Mouse (Mus musculus) left cerebral cortex, adult 2 months (tissue): ENCODE data around the gene B4gat1. TPM values are rescaled to one million over a fixed set of nuclear protein-coding genes. Genes with fewer than 3 reads are reported as not detected.
A peak's percentile ranks its signal among the peaks of the same experiment; 100 is the strongest.
"Not testable (repeated sequence)": the region's sequence is repeated elsewhere in the genome, so short reads cannot be mapped to it uniquely, and the experiment has no call there.

Source experiments
- DNase-seq, 2 experiments: peaks; one replicate each; pipeline ENCODE4 v3.0.0; 2021 to 2022; ENCODE audit warnings: low spot score in 2 of 2, mixed read lengths in 1 of 2; ENCODE audit errors: extremely low spot score in 1 of 2
- H3K27ac ChIP-seq: fragments of 200-600 bp; 2 replicates; pipeline ENCODE4 v1.8.1; 2022
- H3K4me3 ChIP-seq: fragments of 200-600 bp; 2 replicates; pipeline ENCODE4 v1.8.1; 2022
- CTCF ChIP-seq: fragments of 200-600 bp; IDR thresholded peaks from 2 replicates; pipeline ENCODE4 v1.8.1; 2022; ENCODE audit warnings: antibody characterized with exemption, mild to moderate bottlenecking, moderate library complexity
- intact Hi-C: fragments of 180-260 bp; cut with DNase I; formaldehyde crosslinking; loops from one replicate; pipeline ENCODE4 v1.15.1; 2025
- total RNA-seq, 2 experiments: library from RNA; stranded (reverse); gene quantifications; 2 replicates each; pipeline ENCODE4 v1.2.3; 2021

B4gat1 gene
- total RNA-seq, 2 experiments from 2014 or later = 109 to 131 TPM

DNA sequence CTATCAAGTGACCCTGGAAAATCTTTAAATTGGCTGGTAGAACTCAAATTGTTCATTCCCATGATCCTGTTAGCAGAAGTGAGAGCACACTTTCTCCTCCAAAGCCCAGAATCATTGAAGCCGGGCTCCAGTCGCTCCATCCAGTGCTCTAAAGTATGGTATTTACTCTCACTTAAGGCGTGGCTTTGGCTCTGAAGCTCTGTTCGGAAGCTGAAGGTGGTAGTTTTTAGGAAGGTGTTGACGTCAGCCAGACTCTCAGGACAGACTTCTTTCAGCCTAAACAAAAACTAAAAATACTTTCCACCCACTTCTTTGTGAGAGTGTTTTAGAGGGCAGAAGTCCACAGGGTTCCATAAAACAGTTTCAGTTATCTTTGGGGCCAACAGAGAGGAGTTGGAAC is 34.9 kb downstream of the B4gat1 start:
- no peak for DNase-seq
- Histone ChIP-seq H3K27ac (peak overlapping the region; percentile 44; the same call in 1 of the 2 replicates), H3K4me3 (no peak overlapping the region)
- intact Hi-C loops = loop anchor here (2.0 kb wide), 1 partner anchor 17 kb away; no protein-coding TSS in a partner anchor
- no peak for TF ChIP-seq CTCF

DNA sequence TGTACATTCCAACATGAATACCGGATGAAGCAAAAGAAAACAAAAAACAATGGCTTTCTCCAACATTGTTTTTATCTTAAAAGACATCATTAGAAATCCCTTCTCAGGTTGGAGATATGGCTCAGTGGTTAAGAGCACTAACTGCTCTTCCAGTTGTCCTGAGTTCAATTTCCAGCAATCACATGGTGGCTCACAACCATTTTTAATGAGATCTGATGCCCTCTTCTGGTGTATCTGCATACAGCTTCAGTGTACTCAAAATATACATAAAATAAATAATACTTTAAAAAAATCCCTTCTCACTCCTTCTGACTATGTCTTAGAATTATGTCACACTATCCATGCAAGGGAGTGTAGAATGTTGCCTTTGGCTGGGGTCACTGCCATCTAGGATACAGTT is 40.7 kb downstream of the B4gat1 start:
- intact Hi-C loops = no loop called here
- Histone ChIP-seq H3K4me3 (no peak overlapping the region), H3K27ac (no peak overlapping the region)
- peak; percentile 49 for TF ChIP-seq CTCF
- DNase-seq = no peak

DNA sequence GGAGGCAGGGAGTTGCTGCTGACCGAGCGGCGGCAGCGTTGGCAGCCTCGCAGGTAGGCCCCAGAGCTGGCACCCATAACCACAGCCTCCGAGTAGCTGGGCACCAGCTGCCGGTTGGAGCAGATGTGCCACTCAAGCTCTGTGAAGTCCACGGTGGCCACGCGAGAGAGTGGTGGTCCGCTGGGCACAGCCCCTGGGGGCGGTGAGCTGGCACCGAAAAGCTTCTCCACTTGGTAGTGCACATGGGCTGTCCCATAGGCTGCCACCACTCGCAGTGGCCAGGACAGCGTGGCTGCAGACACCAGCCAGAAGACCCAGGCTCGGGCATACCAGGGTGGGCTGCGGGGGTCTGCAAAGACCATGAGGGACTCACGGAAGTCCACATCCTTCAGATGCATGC is 43.4 kb downstream of the B4gat1 start:
- intact Hi-C loops = no loop called here

DNA sequence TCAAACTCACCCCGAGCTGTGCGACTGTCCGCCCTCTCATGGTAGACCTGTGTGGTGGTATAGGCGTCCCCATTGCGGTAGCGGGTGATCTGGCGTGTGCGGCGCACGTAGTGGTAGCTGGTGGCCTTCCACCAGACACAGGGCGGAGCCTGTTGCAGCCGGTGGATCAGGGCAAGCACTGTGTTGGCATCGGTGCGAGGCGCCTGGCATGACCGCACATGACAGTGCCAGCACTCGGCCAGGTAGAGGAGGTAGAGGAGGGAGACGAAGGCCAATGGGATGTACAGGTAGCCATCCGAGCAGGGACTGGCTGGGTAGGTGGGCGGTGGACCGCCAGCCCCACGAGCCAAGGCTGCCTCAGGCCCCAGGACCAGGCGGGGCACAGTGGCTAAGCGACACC is 44.0 kb downstream of the B4gat1 start:
- no peak overlapping the region; the same call in 1 of the 2 replicates for H3K27ac ChIP-seq
- intact Hi-C loops = no loop called here

More for the DNA sequence above, 43.4 kb downstream of the B4gat1 start:
- Histone ChIP-seq H3K4me3 (peak overlapping the region; percentile 6; the same call in 1 of the 2 replicates), H3K27ac (no peak overlapping the region; the same call in 1 of the 2 replicates)
- DNase-seq = no peak
- no peak for TF ChIP-seq CTCF

DNA sequence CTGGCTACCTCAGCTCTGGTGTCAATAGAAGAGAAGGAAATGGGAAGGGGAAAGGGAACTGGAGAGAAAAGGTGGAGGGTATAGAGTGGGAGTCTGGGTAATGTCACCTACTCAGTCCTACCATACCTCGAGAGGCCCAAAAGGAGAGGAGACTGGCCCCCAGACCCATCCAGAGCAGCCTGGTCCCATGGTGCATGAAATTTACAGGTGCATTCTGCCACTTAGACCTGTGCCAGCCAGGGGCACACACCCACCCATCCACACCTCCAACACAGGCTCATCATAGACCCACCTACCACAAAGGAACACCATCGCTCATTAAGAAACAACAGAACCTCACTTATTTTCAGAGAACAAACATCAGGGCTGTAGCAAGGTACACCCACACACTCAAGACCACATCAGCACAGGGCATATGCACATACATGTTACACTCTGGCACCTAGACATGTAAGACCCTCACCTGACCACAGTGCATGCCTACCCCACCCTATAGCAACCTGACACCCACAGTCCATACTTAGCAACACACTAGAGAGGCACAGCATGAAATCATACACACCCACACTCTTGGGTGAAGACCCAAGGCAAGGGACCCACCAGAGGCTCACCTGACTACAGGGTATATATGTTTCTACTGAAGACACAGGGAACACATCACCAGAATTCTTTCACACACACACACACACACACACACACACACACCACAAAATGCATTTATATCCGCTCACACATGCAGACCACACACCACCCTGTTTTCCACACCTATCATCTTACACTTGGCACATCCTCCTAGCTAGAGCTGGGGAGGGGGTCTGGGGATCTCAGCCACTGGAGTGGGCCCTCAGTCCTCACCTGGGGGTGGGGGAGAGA is 45.6 kb downstream of the B4gat1 start:
- DNase-seq = peak in 1 of 2 experiments; percentile 27
- intact Hi-C loops = loop anchor here (2.0 kb wide), 1 partner anchor 33 kb away; the partner anchor contains the start of gene Rin1
- H3K27ac ChIP-seq = peak overlapping the region; percentile 100
- TF ChIP-seq CTCF = no peak
- peak overlapping the region; percentile 69 for H3K4me3 ChIP-seq

More for the DNA sequence above, 44.0 kb downstream of the B4gat1 start:
- peak in 1 of 2 experiments; percentile 37 for DNase-seq
- TF ChIP-seq CTCF = no peak
- H3K4me3 ChIP-seq = peak overlapping the region; percentile 36

DNA sequence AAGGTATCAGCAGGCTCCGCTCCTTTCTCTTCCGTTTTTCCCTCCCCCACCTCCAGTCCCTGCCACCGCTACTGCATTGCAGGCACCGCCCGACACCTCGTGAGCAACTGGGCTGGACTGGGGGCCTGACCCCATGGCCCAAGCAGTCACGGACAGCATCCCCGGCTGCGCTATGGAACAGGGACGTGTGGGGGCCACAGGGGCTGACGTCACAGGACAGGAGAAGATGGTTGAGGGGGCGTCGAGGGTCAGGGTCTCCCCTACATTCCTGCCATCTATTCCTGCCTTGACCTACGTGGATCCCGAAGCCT is 46.2 kb downstream of the B4gat1 start:
- intact Hi-C loops = loop anchor here (2.0 kb wide), 1 partner anchor 34 kb away; the partner anchor contains the start of gene Rin1
- no peak for TF ChIP-seq CTCF
- Histone ChIP-seq H3K4me3 (peak overlapping the region; percentile 69), H3K27ac (peak overlapping the region; percentile 100)
- DNase-seq = peak in 1 of 2 experiments; percentile 38

DNA sequence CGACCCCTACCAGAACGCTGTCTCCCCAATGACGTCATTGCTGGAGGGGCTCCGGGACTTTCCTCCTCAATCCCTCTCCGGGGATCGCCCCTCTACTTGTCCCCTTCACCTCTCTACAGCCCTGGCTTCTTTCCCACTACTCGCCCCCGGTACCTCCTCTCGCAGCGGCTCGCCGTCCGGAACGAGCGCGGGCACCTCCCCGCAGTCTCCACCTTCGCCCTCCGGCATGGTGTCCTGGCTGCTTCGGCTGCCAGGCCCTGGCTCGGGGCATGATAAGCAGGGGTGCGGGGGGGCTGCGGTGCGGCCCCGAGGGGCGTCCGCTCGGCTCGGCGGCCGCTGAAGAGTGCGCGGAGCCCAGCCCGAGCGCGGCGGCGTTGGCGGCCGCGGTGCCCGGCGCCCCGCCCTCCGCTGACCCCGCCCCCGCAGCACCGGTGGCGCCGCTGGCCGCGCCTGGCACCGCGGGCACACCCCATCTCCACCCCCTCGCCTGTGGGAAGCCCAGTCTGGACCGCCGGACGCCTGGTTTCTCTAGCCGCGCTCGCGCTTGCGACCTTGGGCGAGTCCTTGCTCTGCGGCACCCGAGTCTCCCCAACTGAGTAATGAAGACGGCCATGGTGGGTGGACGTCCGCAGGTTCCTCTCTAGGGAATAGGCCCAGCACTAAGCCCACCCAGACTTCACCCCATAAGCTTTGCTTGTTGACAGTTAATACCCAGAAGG is 46.7 kb downstream of the B4gat1 start, which contains the start of gene Tmem151a:
TSS of gene Tmem151a (minus strand) at position 387 of the 719 bp plus-strand sequence.
- H3K4me3 ChIP-seq = peak within 1 kb of the TSS; percentile 69
- DNase-seq = peak in 1 of 2 experiments; percentile 71
- intact Hi-C loops = loop anchor here (2.0 kb wide), 1 partner anchor 35 kb away; the partner anchor contains the start of gene Rin1
- no peak for TF ChIP-seq CTCF
- H3K27ac ChIP-seq = peak within 1 kb of the TSS; percentile 100

DNA sequence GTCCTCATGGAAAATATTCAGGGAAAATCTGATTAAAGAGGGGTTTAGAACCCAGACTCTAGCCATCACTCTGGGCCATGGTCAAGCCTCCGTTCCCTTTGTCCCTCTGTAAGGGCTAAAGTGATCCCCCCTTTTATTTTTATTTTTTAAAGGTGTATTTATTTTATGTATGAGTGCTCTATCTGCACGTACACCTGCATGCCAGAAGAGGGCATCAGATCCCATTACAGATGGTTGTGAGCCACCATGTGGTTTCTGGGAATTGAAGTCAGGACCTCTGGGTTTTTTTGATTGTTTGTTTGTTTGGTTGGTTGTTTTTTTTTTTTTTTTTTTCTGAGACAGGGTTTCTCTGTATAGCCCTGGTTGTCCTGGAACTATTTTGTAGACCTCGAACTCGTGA is 47.9 kb downstream of the B4gat1 start:
- H3K4me3 ChIP-seq, DNase-seq, H3K27ac ChIP-seq, intact Hi-C loops: not testable (repeated sequence)
- TF ChIP-seq CTCF = peak; percentile 48

DNA sequence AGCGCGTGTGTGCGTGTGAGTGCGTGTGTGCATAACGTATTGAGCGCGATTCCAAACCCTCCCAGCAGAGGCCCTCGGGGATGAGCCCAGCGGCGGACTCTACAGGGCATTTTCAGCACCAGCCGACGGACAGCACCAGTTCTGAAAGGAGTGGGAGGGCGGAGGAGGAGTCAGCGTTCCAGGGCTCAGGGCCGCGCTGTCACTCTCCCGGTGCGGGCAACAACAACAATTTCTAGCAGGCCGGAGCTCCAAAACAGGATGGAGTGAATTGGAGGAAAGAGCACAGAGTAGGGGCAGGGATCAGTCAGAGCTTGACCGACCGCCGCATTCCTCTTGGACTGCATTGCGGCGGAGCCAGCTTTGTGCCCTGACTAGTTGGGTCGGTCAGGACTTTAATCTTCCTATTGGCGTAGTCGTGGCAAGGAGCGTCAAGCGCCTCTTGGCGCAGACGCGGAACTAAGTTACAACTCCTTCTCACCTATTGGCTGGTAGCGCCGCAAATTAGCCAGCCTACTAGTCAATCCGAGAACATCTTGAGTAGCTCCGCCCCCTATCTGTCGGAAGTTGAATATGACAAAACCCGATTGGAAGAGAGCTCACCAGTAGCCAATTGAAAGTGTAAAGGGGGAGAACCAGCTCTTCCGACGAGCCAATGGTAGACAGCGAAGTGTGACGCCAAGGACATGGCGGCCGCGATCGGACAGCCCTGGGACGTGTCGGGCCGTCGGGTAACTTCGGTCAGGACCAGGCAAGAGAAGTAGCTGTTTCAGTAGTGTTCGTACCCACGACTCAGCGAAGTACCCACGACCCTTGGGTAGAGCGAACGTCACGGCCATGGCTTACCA is 49.5 kb downstream of the B4gat1 start, which contains the start of gene Yif1a:
TSS of gene Yif1a (plus strand) at position 655 of the 845 bp plus-strand sequence.
- Histone ChIP-seq H3K4me3 (peak within 1 kb of the TSS; percentile 69), H3K27ac (peak within 1 kb of the TSS; percentile 90)
- intact Hi-C loops = loop anchor here (2.0 kb wide), 1 partner anchor 53 kb away; no protein-coding TSS in a partner anchor
- peak; percentile 50 for TF ChIP-seq CTCF
- peak; percentile 87 to 93 for DNase-seq

DNA sequence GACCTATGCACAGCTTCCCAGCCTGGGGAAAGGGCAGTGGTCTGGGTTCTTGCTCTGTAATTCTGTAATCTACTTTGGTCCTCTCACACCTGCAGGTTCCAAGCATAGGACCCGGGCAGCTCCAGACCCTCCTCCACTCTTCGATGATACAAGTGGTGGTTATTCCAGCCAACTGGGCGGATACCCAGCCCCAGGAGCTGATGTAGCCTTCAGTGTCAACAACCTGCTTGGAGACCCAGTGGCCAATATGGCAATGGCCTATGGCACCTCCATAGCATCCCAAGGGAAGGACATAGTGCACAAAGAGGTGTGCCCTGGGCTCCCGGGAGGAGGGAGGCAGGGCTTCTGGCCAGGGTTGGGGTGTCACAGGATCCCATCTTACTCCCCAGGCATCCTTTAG is 50.7 kb downstream of the B4gat1 start:
- no peak for TF ChIP-seq CTCF
- intact Hi-C loops = loop anchor here (2.0 kb wide), 1 partner anchor 51 kb away; no protein-coding TSS in a partner anchor
- no peak for DNase-seq
- Histone ChIP-seq H3K27ac (no peak overlapping the region), H3K4me3 (peak overlapping the region; percentile 69)

Other genes with a start within 250 kb of the B4gat1 start
- 100 to 1,000 TPM in 1 of 2 experiments, 10 to 100 TPM in 1; 93.1 to 112 TPM for gene Rbm4, start 244.9 kb upstream of the B4gat1 start, total RNA-seq
- gene Gm21992, start 227.2 kb upstream of the B4gat1 start, total RNA-seq = 10 to 100 TPM; 22.0 to 25.5 TPM
- gene Rbm14, start 227.2 kb upstream of the B4gat1 start, total RNA-seq = 10 to 100 TPM; 53.4 to 61.0 TPM
- gene Ccs, start 199.5 kb upstream of the B4gat1 start, total RNA-seq = 10 to 100 TPM; 29.8 to 30.3 TPM
- gene Ccdc87, start 199.5 kb upstream of the B4gat1 start, total RNA-seq = 1 to 10 TPM; 2.0 to 2.6 TPM
- 100 to 1,000 TPM; 102 to 107 TPM for gene Ctsf, start 183.7 kb upstream of the B4gat1 start, total RNA-seq
- gene Actn3, start 160.9 kb upstream of the B4gat1 start, total RNA-seq = 1 to 10 TPM; 1.4 to 1.5 TPM
- 10 to 100 TPM; 24.7 to 25.9 TPM for gene Zdhhc24, start 160.2 kb upstream of the B4gat1 start, total RNA-seq
- 10 to 100 TPM; 40.0 to 48.1 TPM for gene Bbs1, start 132.2 kb upstream of the B4gat1 start, total RNA-seq
- gene Dpp3, start 110.5 kb upstream of the B4gat1 start, total RNA-seq = 10 to 100 TPM; 39.5 to 45.9 TPM
- 10 to 100 TPM; 27.9 to 31.8 TPM for gene Peli3, start 95.7 kb upstream of the B4gat1 start, total RNA-seq
- gene Mrpl11, start 76.7 kb upstream of the B4gat1 start, total RNA-seq = 10 to 100 TPM; 52.7 to 55.3 TPM
- gene Npas4, start 48.5 kb upstream of the B4gat1 start, total RNA-seq = 10 to 100 TPM; 21.7 to 33.7 TPM
- 10 to 100 TPM; 16.6 to 16.7 TPM for gene Slc29a2, start 15.0 kb upstream of the B4gat1 start, total RNA-seq
- 1 to 10 TPM; 4.9 to 5.8 TPM for gene AC124502.3, start 65 bp downstream of the B4gat1 start, total RNA-seq
- 10 to 100 TPM; 26.9 to 28.8 TPM for gene Brms1, start 2.5 kb downstream of the B4gat1 start, total RNA-seq
- gene Rin1, start 11.7 kb downstream of the B4gat1 start, total RNA-seq = 10 to 100 TPM; 94.6 to 95.9 TPM
- gene Cd248, start 29.3 kb downstream of the B4gat1 start, total RNA-seq = 1 to 10 TPM; 4.3 to 5.4 TPM
- 100 to 1,000 TPM; 154 to 156 TPM for gene Tmem151a, start 46.7 kb downstream of the B4gat1 start, total RNA-seq
- gene Yif1a, start 49.7 kb downstream of the B4gat1 start, total RNA-seq = 10 to 100 TPM; 23.4 to 25.7 TPM
- 100 to 1,000 TPM; 214 to 247 TPM for gene Cnih2, start 59.7 kb downstream of the B4gat1 start, total RNA-seq
- gene Rab1b, start 68.2 kb downstream of the B4gat1 start, total RNA-seq = 100 to 1,000 TPM; 144 to 157 TPM
- 100 to 1,000 TPM; 279 to 291 TPM for gene Klc2, start 79.7 kb downstream of the B4gat1 start, total RNA-seq
- 10 to 100 TPM; 57.5 to 61.2 TPM for gene Pacs1, start 234.3 kb downstream of the B4gat1 start, total RNA-seq